In genomic region chr3:69154691-69155090, GRCm38 (mm10) we compare ENCODE assay signal across 29 mouse cellular contexts. TPM values are rescaled to one million over a fixed set of nuclear protein-coding genes. Genes with fewer than 3 reads are reported as not detected.
DNase-seq lines count a peak whose midpoint lies in the region; ATAC-seq and TF ChIP-seq lines count a peak whose summit lies in the region.
"Had no signal": no experiment of that assay in that cellular context is flagged by ENCODE, and none has a peak within 500 bp of the region (broad histone marks: within the 10 kb centered on the region; RNA-seq: fewer than 3 reads in every experiment).

No protein-coding gene starts in this region.

- peak; percentile 36 for DNase-seq in CD4-positive, CD25-positive, alpha-beta regulatory T cell, adult 2 months (ENCODE audit: low read depth, low spot score)
- peak; percentile 21 for DNase-seq in midbrain, embryonic 11.5 days (ENCODE audit: low spot score, missing footprints)
- no peak for DNase-seq in midbrain, postnatal 0 days (ENCODE audit: low spot score)
- DNase-seq in induced T-regulatory cell, adult 2 months (ENCODE audit: low read depth): peak; percentile 58
- DNase-seq in adipocyte (ENCODE audit: low spot score): no peak
- DNase-seq in right cerebral cortex, adult 18-20 months: no peak
- DNase-seq: adrenal gland, postnatal 25 days; cerebellum, postnatal 14 days; gastrocnemius, postnatal 25 days; heart, adult 2 months; heart, postnatal 36 days; kidney, postnatal 25 days; liver, embryonic 13.5 days; right cerebral cortex, postnatal 25 days; spleen, adult 18-20 months; thymus, postnatal 25 days had no signal

- H3K9ac ChIP-seq in midbrain, embryonic 11.5 days (ENCODE audit: low read length): no peak overlapping the region
- H3K9ac ChIP-seq in midbrain, postnatal 0 days (replicated peaks; ENCODE audit: low read length, poor library complexity, severe bottlenecking): no peak overlapping the region
- H3K9ac ChIP-seq: embryonic facial prominence, embryonic 12.5 days; forebrain, embryonic 12.5 days; heart, embryonic 15.5 days; limb, embryonic 13.5 days; liver, embryonic 13.5 days; lung, embryonic 15.5 days; stomach, embryonic 15.5 days had no signal

- no peak overlapping the region for H3K4me2 ChIP-seq in midbrain, embryonic 11.5 days
- H3K4me2 ChIP-seq in midbrain, postnatal 0 days (ENCODE audit: low read depth, low read length, poor library complexity, severe bottlenecking): no peak overlapping the region
- H3K4me2 ChIP-seq: embryonic facial prominence, embryonic 12.5 days; forebrain, embryonic 12.5 days; heart, embryonic 15.5 days; limb, embryonic 13.5 days; liver, embryonic 13.5 days; lung, embryonic 15.5 days; stomach, embryonic 15.5 days had no signal

- no peak for TF ChIP-seq CTCF in midbrain, postnatal 0 days (IDR thresholded peaks at IDR 0.05)

- ATAC-seq in CD4-positive, CD25-positive, alpha-beta regulatory T cell, adult 4 months: no peak
- ATAC-seq in midbrain, embryonic 11.5 days (ENCODE audit: low FRiP score): no peak
- ATAC-seq in midbrain, postnatal 0 days (ENCODE audit: low FRiP score): no peak
- ATAC-seq in neutrophil, adult 5-6 weeks (ENCODE audit: extremely low read depth, insufficient number of reproducible peaks, low FRiP score, poor library complexity, severe bottlenecking): peak; percentile 80
- ATAC-seq: hindbrain, embryonic 16.5 days; intestine, postnatal 0 days; midbrain, embryonic 16.5 days had no signal

- no peak overlapping the region for H3K4me3 ChIP-seq in midbrain, embryonic 11.5 days (ENCODE audit: low read depth, low read length)
- H3K4me3 ChIP-seq in midbrain, postnatal 0 days (ENCODE audit: low read depth, low read length): no peak overlapping the region
- H3K4me3 ChIP-seq: embryonic facial prominence, embryonic 12.5 days; erythroblast, embryonic 14.5 days; forebrain, embryonic 12.5 days; heart, adult 2 months; heart, embryonic 15.5 days; layer of hippocampus, adult 2 months; limb, embryonic 13.5 days; liver, embryonic 13.5 days; lung, embryonic 15.5 days; stomach, embryonic 15.5 days had no signal

- 82% methylated on average over 2 of the region's 2 CpGs for WGBS in midbrain, embryonic 11.5 days
- WGBS in midbrain, postnatal 0 days: 63% methylated on average over 2 of the region's 2 CpGs

- no peaks in the 10 kb centered on the region for H3K27me3 ChIP-seq in midbrain, embryonic 11.5 days (ENCODE audit: control insufficient read depth, insufficient read depth, low read length)
- no peaks in the 10 kb centered on the region for H3K27me3 ChIP-seq in midbrain, postnatal 0 days (ENCODE audit: insufficient read depth, low read length)
- H3K27me3 ChIP-seq: embryonic facial prominence, embryonic 12.5 days; forebrain, embryonic 12.5 days; heart, embryonic 15.5 days; limb, embryonic 13.5 days; liver, embryonic 13.5 days; lung, embryonic 15.5 days; stomach, embryonic 15.5 days had no signal

- no peaks in the 10 kb centered on the region for H3K9me3 ChIP-seq in midbrain, embryonic 11.5 days (ENCODE audit: control insufficient read depth, low read length)
- H3K9me3 ChIP-seq in midbrain, postnatal 0 days (ENCODE audit: low read length): no peaks in the 10 kb centered on the region
- H3K9me3 ChIP-seq: embryonic facial prominence, embryonic 12.5 days; forebrain, embryonic 12.5 days; heart, embryonic 15.5 days; limb, embryonic 13.5 days; liver, embryonic 13.5 days; lung, embryonic 15.5 days; stomach, embryonic 15.5 days had no signal

- no peaks in the 10 kb centered on the region for H3K4me1 ChIP-seq in midbrain, embryonic 11.5 days (ENCODE audit: control insufficient read depth, insufficient read depth, low read length)
- H3K4me1 ChIP-seq in midbrain, postnatal 0 days (ENCODE audit: insufficient read depth, low read length): no peaks in the 10 kb centered on the region
- H3K4me1 ChIP-seq: embryonic facial prominence, embryonic 12.5 days; forebrain, embryonic 12.5 days; heart, embryonic 15.5 days; liver, embryonic 13.5 days; lung, embryonic 15.5 days; stomach, embryonic 15.5 days had no signal

- no peaks in the 10 kb centered on the region for H3K36me3 ChIP-seq in midbrain, embryonic 11.5 days (ENCODE audit: control insufficient read depth, insufficient read depth, low read length)
- H3K36me3 ChIP-seq in midbrain, postnatal 0 days (ENCODE audit: insufficient read depth, low read length): no peaks in the 10 kb centered on the region
- H3K36me3 ChIP-seq: embryonic facial prominence, embryonic 12.5 days; forebrain, embryonic 12.5 days; heart, embryonic 15.5 days; limb, embryonic 13.5 days; liver, embryonic 13.5 days; lung, embryonic 15.5 days; stomach, embryonic 15.5 days had no signal

- H3K27ac ChIP-seq in midbrain, embryonic 11.5 days (ENCODE audit: low read depth, low read length): no peak overlapping the region
- H3K27ac ChIP-seq in midbrain, postnatal 0 days (ENCODE audit: low read depth, low read length): no peak overlapping the region
- H3K27ac ChIP-seq: embryonic facial prominence, embryonic 12.5 days; forebrain, embryonic 12.5 days; heart, adult 2 months; heart, embryonic 15.5 days; layer of hippocampus, adult 2 months; limb, embryonic 13.5 days; liver, embryonic 13.5 days; lung, embryonic 15.5 days; stomach, embryonic 15.5 days had no signal

RNA-seq across cellular contexts. Expression of gene Kpna4, which starts 27.8 kb away (rescaled TPM):
- 10 to 100 TPM; 27.6 to 39.6 TPM for polyA plus RNA-seq in CD4-positive, CD25-positive, alpha-beta regulatory T cell, adult 4 months (2017; shearing (Covaris generic))
- 51.5 and 52.8 TPM in 2 replicates for polyA plus RNA-seq in midbrain, embryonic 11.5 days (2014; fragmentation: Nextera tagmentation; extraction: Ambion mirVana)
- 67.0 and 75.2 TPM in 2 replicates for total RNA-seq in midbrain, postnatal 0 days (2014; rRNA removed)
- polyA plus RNA-seq in midbrain, postnatal 0 days (2015; fragmentation: Nextera tagmentation; extraction: Ambion mirVana): 22.0 and 27.3 TPM in 2 replicates
- 127 and 158 TPM in 2 replicates for total RNA-seq in neutrophil, adult 5-6 weeks (2017)

Comparison
In these comparisons a context has a peak if more than half of its experiments do, and no peak if none do; other contexts are left out.
1. DNase-seq: peak in CD4-positive, CD25-positive, alpha-beta regulatory T cell, adult 2 months (single experiment), midbrain, embryonic 11.5 days (single experiment) and induced T-regulatory cell, adult 2 months (single experiment); none in midbrain, postnatal 0 days (single experiment), adipocyte (single experiment) and right cerebral cortex, adult 18-20 months (single experiment).